Mouse (Mus musculus): ENCODE measurements at regions not wholly inside any gene's neighbourhood (a gene's known extent, or its start where the extent isn't known, plus 50 kb on each side); places are given as distances from the start of the nearest gene placed in this dataset.

DNA sequence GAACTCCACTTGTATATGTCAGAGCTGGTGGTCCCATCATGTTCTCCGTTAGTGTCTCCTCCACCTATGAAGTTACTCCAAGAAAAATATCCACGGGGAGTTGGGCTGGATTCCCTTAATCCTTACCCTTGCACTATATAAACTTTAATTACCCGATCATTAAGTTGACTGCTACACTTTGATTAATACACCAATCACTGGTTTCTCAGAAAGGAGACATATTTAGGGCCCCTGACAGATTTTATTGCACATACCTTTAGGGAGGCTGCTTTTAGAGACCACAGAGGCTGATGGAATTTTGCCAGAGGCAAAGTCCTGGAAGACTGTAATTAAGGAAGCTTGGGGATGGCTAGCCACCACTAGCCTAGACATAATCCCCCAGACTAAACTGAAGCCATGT is 457.3 kb downstream of the Fat4 start:
- DNase-seq (ENCODE audit: low spot score): no peak
- intact Hi-C loops (cut with DNase I): no loop called here

DNA sequence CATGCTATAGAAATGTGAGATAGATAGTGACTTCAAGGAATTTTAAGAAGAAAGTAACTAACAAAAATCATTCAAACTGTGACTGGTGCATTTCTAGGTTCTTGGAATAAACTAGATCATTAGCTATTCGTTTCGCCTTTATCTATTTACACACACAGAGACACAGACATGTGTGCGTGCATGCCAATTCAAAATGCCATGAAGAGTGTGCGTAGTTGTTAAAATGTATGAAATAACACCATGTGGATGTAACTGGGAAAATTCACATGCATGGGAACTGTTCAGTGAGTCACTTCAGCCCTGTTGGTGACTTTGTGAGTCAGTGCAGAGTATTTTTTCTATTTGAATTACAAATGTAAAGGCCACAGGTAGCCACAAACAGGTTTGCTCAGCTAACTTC is 460.8 kb downstream of the Fat4 start:
- intact Hi-C loops (cut with DNase I): no loop called here

DNA sequence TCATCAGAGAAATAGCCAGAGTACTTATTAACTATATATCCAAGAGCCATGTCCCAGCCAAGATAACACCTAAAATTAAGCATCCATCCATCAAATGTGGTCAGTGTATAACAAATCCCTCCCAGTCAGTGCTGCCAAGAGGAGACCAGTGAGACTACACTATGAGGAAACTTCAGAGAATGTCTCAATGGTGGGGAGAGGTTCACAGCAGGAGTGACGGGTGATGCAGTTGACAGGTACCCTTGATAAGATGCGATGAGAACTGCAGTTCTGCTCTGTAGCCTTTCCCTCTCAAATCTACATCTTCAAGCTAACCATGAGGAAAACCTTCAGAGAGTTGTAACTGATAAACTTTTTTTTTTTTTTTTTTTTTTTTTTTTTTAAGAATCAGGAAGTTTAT is 470.3 kb downstream of the Fat4 start:
- intact Hi-C loops (cut with DNase I): no loop called here
- no peak for DNase-seq (ENCODE audit: low spot score)

More for the DNA sequence above, 460.8 kb downstream of the Fat4 start:
- no peak for DNase-seq (ENCODE audit: low spot score)

DNA sequence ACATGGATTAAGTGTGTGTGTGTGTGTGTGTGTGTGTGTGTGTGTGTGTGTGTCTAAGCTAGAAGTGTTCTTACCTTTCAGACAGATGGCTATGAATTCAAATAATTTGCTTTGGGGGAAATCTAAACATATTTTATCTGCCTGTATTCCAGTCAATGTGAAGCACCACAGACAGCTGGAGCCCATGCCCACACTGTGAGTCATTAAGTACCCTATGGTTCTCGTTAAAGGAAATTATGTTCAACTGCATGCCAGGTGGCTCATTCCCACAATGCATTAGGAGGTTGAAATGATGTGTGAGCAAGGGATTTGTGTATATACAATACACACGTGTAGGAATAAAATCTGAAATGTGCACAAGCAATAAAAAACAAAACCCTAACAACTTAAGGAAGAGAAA is 473.5 kb downstream of the Fat4 start:
- no peak for DNase-seq (ENCODE audit: low spot score)
- intact Hi-C loops (cut with DNase I): no loop called here

DNA sequence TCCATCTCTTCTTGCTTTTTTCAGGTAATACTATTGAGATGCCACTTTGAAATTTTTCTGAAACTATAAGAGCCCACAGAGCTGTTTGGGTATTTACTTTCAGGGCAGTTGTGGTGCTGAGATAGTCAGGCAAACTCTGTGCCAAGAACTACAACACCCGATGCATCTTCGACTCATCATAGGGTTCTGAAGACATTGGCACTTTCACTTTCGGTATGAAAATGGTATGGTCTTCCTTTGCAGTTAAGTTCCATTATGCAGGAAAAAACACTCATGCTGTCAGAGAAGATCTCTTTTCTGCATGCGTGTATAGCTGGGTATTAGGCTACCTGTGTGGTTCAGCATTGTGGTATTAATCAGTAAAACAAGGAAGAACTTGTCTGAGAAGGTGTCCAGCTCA is 484.2 kb downstream of the Fat4 start:
- DNase-seq (ENCODE audit: low spot score): no peak
- intact Hi-C loops (cut with DNase I): no loop called here

DNA sequence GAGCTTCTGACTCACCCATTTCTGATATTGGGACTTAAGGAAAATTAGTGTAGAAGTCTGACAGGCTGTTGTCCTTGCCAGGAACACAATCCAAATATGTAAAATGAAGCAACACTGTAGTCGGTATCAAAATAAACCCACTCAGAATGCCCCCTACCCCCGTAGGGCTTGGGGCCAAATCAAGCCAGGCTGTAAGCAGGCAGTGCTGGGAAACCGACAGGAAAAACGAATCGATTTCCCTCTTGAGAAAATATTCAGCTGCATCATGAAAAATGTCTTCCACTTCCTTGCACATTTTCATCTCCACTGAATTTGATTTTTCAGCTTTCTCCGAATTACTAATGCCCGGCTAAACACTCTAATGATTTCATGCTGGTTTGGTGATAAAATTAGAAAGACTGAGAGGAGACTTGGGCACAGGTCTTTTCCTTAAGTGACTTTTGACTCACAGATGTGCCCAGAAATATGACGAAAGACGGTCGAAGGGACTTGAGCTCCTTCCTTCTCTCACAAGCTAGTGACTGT is 485.7 kb downstream of the Fat4 start:
- no peak for DNase-seq (ENCODE audit: low spot score)
- intact Hi-C loops (cut with DNase I): no loop called here

DNA sequence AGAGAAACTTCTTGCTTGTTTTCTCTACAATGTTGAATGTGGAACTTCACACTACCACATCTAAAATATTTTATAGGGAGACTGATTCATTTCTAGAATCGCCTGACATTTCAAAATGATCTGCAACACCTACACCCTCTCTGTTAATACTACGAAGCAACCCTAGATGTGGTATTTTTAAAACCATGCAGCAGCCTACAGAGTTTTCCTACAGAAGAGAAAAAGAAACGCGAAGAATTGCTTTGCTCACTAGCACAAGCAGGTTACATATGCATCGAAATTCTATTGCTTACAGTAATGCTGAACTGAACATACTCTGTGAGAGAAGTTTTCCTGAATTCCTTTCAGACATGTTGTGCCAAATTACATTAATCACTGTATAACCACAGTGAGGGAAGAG is 488.7 kb downstream of the Fat4 start:
- no peak for DNase-seq (ENCODE audit: low spot score)
- intact Hi-C loops (cut with DNase I): no loop called here

DNA sequence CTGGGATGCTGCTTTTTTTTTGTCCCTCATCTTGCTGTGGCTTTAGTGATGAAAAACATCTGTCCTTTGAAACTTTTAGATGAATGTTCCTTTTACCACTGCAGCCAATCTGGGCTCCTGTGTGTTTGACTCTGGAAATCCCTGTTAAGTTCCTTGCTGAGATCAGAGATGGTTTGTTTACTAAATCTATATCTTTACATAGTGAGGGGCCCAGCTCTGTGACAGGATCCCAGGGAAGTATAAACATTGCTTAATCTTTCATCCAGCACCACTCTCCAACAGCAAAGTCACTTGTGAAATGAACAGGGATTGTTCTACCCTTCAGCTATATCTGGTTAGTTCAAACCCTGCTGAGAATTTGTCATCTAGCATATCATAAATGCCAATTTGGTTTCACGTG is 501.8 kb downstream of the Fat4 start:
- intact Hi-C loops (cut with DNase I): no loop called here
- no peak for DNase-seq (ENCODE audit: low spot score)

DNA sequence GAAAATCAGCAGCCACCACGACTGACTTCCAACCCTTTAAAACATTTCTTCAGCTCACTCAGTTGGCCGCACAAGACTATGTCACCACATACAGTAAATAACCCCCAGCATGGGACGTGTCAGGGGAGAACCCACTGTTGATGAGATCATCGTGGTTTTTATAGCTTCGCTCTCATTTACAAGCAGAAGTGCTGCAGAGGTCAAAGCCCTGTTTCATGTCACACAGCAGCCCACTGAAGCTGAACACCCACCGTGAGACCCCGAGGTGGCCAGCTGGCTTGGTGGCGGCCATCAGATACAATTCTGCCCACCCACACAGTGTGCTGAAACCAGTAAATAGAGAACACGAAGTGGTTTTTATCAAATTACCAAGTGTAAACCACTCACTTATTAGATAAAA is 503.7 kb downstream of the Fat4 start:
- no peak for DNase-seq (ENCODE audit: low spot score)
- intact Hi-C loops (cut with DNase I): no loop called here

DNA sequence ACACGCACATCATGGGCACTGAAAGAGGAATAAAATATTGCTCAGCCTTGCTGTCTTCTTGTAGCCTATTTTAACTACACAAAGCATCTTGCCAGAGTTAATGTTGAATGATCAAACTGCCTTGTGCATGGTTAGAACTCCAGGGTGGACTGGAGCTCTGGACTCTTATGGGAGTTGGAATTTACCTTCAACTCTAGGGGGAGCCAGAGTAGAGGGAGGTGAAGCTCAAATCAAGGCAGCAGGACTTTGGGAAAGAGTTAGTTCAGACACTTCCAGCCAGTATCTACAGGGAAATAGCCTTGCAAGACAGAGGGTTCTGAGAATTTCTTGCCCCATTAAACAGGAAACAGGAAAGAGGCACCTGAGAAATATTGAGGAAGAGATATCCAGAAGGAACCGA is 505.3 kb downstream of the Fat4 start:
- intact Hi-C loops (cut with DNase I): loop anchor here (2.0 kb wide), 1 partner anchor 423 kb away; no protein-coding TSS in a partner anchor
- no peak for DNase-seq (ENCODE audit: low spot score)

DNA sequence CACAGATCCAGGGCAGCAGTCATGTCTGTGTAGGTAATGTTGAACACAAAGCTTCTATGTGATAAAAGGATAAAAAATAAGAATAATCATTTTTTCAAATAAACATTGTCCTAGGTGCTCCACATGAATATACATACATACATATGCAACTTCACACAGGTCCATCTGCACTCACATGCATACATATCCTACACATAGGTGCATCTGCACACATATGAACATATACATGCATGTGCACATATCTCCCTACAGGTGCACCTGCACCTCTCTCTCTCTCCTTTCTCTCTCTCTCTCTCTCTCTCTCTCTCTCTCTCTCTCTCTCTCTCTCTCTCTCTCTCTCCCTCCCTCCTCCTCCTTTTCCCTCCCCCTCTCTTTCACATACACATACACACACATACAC is 509.9 kb downstream of the Fat4 start:
- no peak for DNase-seq (ENCODE audit: low spot score)
- intact Hi-C loops (cut with DNase I): no loop called here

DNA sequence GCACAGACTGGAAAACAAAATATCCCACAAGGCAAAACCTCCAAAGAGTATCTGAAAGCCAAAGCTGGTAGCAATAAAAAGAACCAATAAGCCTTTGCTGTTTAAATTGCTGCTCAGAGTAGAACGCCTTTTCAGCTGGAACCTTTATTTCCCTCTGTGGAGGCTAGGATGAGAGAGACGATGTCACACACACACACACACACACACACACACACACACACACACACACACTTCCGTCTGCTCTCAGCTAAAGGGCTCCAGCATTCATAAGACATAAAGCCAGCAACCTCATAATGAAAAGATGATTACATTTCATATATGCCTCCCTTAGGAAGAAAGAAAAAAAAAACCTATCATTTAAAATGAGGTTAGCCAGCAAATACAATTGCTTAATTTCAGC is 510.5 kb downstream of the Fat4 start:
- DNase-seq (ENCODE audit: low spot score): no peak
- intact Hi-C loops (cut with DNase I): no loop called here

DNA sequence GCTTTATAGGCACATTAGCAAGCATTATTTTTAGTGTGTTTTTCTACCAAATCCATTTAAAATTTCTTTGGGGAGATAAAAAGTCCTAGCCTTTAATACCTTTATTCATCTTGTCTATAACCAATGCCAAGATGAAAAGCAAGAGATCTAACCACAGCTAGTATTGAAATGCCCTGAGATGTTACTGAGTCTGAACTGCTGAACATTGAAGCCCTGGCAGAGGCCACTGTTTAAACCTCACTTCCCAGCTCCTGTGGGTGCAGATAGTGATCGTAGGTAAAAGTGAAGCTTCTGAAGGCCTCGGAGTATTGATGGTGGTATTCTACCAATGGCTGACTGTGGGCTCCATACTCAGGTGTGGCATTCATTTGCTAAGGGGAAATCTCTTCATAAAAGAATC is 510.9 kb downstream of the Fat4 start:
- intact Hi-C loops (cut with DNase I): no loop called here
- DNase-seq (ENCODE audit: low spot score): no peak

DNA sequence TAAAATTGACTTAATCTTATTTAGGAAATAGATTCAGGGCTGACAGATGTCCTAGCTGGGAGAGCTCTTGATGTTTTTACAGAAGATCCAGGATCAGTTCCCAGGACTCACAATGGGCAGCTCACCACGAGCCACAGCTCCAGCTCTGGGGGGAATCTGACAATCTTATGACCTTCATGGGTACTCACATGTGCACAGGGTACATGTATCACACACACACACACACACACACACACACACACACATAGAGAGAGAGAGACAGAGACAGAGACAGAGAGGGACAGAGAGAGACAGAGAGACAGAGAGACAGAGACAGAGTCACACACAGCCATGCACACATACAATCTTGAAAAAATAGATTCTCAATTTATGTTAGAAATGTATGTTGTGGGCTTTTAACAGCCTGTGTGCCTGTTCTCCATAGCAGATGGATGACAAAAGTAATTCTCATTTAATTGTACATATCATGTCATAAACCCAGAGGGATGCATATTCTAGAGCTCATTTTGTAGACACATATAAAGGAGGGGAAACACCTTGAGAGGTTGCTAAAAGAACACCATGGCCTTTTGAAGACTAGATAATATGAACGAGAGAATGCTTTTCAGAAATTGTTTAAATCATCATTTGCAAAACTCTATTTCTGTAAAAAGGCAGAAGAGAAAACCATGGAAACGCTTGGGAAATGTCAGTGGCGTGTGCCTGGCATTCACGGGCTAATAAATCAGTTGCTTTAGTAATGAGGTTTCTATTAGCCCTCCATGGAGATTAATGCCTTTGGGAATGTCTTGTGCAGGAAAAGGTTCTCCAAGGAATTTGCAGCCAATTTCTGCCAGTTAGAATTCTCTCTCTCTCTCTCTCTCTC is 538.3 kb downstream of the Fat4 start:
- intact Hi-C loops (cut with DNase I): no loop called here
- no peak for DNase-seq (ENCODE audit: low spot score)

DNA sequence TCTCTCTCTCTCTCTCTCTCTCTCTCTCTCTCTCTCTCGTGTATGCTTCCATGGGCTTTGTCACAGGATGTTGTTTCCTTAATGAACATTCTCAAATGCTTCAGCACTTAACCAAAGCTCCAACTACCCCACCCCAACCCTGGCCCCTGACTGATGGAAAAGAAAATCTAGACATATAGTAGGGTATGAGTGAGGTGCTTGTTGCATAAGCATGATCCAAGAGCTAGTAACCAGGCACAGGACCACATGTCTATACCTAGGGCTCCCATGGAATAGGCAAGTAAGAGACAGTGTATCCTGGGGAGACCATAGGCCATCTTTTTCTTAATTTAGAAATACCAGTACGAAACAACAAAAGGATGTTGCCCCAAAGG is 538.9 kb downstream of the Fat4 start:
- intact Hi-C loops (cut with DNase I): no loop called here
- no peak for DNase-seq (ENCODE audit: low spot score)

DNA sequence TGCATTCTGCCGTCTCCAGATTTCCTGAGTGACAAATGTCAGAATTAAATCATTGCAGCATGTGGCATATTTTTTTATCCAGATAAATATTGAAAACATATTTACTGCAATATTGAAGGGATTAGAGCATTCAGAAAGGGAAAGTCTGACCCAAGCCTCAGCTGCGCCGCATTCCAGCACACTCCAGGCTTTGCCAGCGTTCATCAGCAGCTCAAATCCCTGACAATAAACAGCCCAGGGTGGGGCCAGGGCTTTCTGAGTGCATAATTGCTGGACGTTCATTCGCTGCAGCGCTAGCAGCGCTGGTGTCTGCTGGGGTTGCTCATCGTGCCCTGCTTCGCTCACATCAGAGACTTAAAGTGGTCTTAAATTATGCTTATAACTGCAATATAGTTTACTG is 556.6 kb downstream of the Fat4 start:
- DNase-seq (ENCODE audit: low spot score): no peak
- intact Hi-C loops (cut with DNase I): no loop called here

DNA sequence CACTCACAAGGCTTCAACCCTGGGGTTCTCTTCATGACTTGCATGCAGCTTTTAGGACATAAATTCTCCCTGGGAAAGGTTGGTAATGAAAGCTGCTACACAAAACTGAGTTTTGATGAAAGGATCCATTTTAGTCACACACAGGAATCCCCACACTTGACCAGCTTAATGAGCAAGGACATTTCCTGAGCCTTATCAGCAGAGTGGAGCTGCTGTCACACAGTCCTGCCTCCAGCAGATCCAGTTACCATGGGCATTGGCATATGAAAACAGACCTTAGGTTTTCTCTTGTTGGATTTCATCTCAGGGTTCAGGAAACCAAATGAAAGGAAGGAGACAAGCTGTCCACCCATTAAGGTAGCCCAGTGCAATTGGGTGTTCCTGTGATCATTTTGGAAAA is 568.9 kb downstream of the Fat4 start:
- no peak for DNase-seq (ENCODE audit: low spot score)
- intact Hi-C loops (cut with DNase I): no loop called here

DNA sequence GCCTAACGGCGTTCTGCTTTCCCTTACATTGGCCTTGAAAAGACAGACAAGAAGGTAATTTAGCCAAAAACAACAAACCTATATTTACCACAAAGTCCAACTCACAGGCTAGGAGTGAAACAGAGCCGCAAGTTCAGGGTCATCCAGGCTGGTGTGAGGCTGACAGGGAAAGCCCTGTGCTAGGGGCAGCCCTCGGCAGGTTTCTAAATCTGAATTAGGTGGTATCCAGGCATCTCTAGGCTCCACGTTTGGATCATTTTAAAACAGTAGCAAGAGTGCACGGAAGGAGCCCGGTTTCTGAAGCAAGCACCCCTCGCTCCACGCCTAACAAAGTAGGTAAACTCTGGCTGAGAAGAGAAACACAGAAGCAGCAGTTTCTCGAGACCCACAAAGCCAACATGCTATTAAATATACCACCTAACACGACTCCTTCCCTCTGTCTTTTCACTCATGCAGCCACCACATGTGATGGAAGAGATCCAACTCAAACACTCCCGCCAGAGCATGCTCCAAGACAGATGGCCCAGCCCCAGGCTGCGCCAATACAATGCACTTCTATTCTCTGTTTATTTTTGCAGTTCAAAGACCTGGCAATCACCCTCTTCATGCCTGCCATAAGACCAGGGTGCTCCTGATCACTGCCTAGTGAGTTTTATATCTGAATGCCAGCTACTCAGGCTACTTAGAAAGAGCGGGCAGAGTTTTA is 573.6 kb downstream of the Fat4 start:
- no peak for DNase-seq (ENCODE audit: low spot score)
- intact Hi-C loops (cut with DNase I): no loop called here

DNA sequence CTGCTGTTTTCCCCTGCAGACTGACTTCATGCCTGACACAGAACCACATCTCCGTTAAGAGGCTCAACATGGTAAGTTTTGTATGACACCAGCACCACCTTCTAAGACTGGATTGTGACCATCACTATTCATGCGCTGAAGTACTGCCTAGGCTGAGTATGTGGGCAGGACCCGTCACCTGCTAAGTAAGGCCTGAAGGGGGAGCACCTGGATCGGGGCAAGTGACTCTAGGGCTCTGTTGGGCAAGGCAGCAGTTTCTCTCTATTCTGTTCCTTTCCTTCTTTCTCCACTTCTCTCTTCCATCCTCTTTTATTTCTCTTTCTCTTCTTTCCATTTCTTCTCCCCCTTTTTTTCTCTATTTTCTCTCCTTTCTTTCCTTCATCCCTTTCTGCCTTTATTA is 574.8 kb downstream of the Fat4 start:
- no peak for DNase-seq (ENCODE audit: low spot score)
- intact Hi-C loops (cut with DNase I): no loop called here

DNA sequence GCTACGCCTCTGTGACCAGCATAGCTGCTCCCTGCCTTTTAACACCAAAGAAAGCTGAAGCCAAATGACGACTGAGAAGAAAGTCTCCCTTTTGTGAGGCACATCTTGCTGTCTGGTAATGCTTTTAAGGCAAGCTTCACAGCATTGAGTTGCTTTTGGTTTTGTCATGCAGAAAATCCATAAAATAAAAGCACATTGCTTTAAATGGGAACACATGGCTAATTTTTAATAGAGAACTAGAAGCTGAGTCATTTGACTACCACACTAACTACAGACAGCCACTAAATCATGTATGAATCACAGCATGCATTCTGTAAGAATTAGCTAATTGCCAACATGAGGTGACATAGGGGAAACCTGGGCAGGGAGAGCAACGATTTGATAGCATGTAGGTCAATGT is 579.1 kb downstream of the Fat4 start:
- intact Hi-C loops (cut with DNase I): no loop called here
- no peak for DNase-seq (ENCODE audit: low spot score)

DNA sequence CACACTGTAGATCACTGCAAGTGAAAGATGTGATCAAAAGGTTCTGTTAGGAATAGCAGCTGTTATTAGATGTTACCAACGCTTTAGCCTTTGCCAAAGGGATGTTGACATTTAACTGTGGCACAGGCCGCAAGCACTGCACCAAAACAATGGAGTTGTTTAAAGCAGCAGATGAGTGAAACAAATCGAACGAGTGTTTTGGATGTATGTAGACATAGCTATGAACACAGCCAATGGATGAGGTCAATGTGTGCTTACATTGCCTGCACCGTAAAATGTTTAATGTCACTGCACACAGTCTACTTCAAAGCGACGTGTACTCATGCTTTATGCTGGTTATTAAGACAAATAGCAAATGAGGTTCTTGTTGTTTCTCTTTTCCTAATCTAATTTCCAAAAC is 602.7 kb downstream of the Fat4 start:
- intact Hi-C loops (cut with DNase I): no loop called here
- no peak for DNase-seq (ENCODE audit: low spot score)

DNA sequence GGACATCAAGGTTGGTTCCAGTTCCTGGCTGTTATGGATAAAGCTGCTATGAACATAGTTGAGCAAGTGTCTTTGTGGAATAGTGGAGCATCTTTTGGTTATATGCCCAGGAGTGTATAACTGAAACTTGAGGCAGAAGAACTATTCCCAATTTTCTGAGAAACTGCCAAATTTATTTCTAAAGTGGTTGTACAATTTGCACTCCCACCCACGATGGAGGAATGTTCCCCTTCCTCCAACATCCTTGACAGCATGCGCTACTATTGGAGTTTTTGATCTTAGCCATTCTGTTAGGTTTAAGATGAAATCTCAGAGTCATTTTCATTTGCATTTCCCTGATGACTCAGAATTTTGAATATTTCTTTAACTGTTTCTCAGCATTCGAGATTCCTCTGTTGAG is 607.6 kb downstream of the Fat4 start:
- intact Hi-C loops (cut with DNase I): no loop called here
- DNase-seq (ENCODE audit: low spot score): no peak
